15 mouse cellular contexts compared by ENCODE assay signal in the genomic region with DNA sequence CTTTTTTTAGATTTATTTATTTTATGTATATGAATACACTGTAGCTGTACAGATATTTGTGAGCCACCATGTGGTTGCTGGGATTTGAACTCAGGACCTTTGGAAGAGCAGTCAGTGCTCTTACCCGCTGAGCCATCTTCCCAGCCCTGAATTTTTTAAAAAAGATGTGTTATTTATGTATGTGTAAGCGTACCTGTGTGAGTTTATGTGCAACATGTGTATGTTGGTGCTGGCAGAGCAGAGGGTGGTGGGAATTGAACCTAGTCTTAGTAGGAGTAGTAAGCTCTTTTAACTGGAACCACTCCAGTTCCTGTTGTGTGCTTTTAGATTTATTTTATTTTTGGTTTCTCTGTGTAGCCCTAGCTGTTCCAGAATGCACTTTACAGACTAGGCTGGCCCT. TPM values are rescaled to one million over a fixed set of nuclear protein-coding genes. Genes with fewer than 3 reads are reported as not detected.
DNase-seq lines count a peak whose midpoint lies in the region; ATAC-seq and TF ChIP-seq lines count a peak whose summit lies in the region.
"Had no signal": no experiment of that assay in that cellular context is flagged by ENCODE, and none has a peak within 500 bp of the region (broad histone marks: within the 10 kb centered on the region; RNA-seq: fewer than 3 reads in every experiment).

No protein-coding gene starts in this region.

- peak; percentile 43 for DNase-seq in cerebellum, adult 9-10 months
- no peak for DNase-seq in cerebellum, adult 2 months
- no peak for DNase-seq in hindbrain, embryonic 14.5 days (ENCODE audit: low spot score)
- DNase-seq in hindbrain, embryonic 11.5 days (ENCODE audit: low spot score): no peak
- no peak for DNase-seq in stomach, postnatal 0 days (ENCODE audit: low spot score)
- DNase-seq in right cerebral cortex, adult 2 months (ENCODE audit: low spot score in 2 of 2): no peak
- no peak for DNase-seq in midbrain, postnatal 0 days (ENCODE audit: low spot score)
- DNase-seq: left cerebral cortex, postnatal 4 days; right cerebral cortex, postnatal 14 days had no signal

- TF ChIP-seq POLR2A in cerebellum, adult 2 months (IDR thresholded peaks at IDR 0.05; ENCODE audit: borderline replicate concordance, insufficient read depth, low read length): no peak

- H3K27ac ChIP-seq in cerebellum, adult 2 months (ENCODE audit: insufficient read depth, low read length): no peak overlapping the region
- H3K27ac ChIP-seq in hindbrain, embryonic 14.5 days: no peak overlapping the region
- no peak overlapping the region for H3K27ac ChIP-seq in hindbrain, embryonic 11.5 days (ENCODE audit: low read depth, low read length)
- H3K27ac ChIP-seq in stomach, embryonic 14.5 days (ENCODE audit: low read length): no peak overlapping the region
- no peak overlapping the region for H3K27ac ChIP-seq in stomach, postnatal 0 days (replicated peaks)
- no peak overlapping the region for H3K27ac ChIP-seq in midbrain, postnatal 0 days (ENCODE audit: low read depth, low read length)

- 98% methylated on average over 2 of the region's 2 CpGs for WGBS in cerebellum, adult 2 months
- WGBS in hindbrain, embryonic 14.5 days: 99% methylated on average over 2 of the region's 2 CpGs
- WGBS in hindbrain, embryonic 11.5 days: 90% methylated on average over 2 of the region's 2 CpGs
- WGBS in stomach, embryonic 14.5 days: 98% methylated on average over 2 of the region's 2 CpGs
- WGBS in stomach, postnatal 0 days: 99% methylated on average over 2 of the region's 2 CpGs
- WGBS in midbrain, postnatal 0 days: 97% methylated on average over 2 of the region's 2 CpGs

- H3K4me2 ChIP-seq in hindbrain, embryonic 14.5 days (replicated peaks): peak overlapping the region; percentile 72; the same call in 1 of the 2 replicates
- H3K4me2 ChIP-seq in hindbrain, embryonic 11.5 days (replicated peaks; ENCODE audit: low read depth, low read length): no peak overlapping the region
- H3K4me2 ChIP-seq in stomach, embryonic 14.5 days (replicated peaks; ENCODE audit: low read depth, low read length): peak overlapping the region; percentile 68; the same call in 1 of the 2 replicates
- H3K4me2 ChIP-seq in stomach, postnatal 0 days (replicated peaks; ENCODE audit: low read depth): no peak overlapping the region
- no peak overlapping the region for H3K4me2 ChIP-seq in midbrain, postnatal 0 days (ENCODE audit: low read depth, low read length, poor library complexity, severe bottlenecking)

- H3K4me1 ChIP-seq in cerebellum, adult 2 months (ENCODE audit: control insufficient read depth, insufficient read depth, low read length): peaks cover 5% of the 10 kb centered on the region; the same call in 1 of the 2 replicates
- H3K4me1 ChIP-seq in hindbrain, embryonic 14.5 days (replicated peaks; ENCODE audit: control insufficient read depth, insufficient read depth, low read length): peaks cover 19% of the 10 kb centered on the region
- no peaks in the 10 kb centered on the region for H3K4me1 ChIP-seq in hindbrain, embryonic 11.5 days (replicated peaks; ENCODE audit: control insufficient read depth, insufficient read depth, low read length)
- peaks cover 8% of the 10 kb centered on the region; the same call in 1 of the 2 replicates for H3K4me1 ChIP-seq in stomach, embryonic 14.5 days (ENCODE audit: control insufficient read depth, insufficient read depth, low read length)
- H3K4me1 ChIP-seq in stomach, postnatal 0 days (replicated peaks; ENCODE audit: control insufficient read depth, insufficient read depth): no peaks in the 10 kb centered on the region
- peaks cover 5% of the 10 kb centered on the region for H3K4me1 ChIP-seq in midbrain, postnatal 0 days (ENCODE audit: insufficient read depth, low read length)

- H3K27me3 ChIP-seq in cerebellum, adult 2 months (ENCODE audit: control insufficient read depth, insufficient read depth, low read length): no peaks in the 10 kb centered on the region
- H3K27me3 ChIP-seq in hindbrain, embryonic 14.5 days (ENCODE audit: control insufficient read depth, insufficient read depth, low read length): no peaks in the 10 kb centered on the region
- H3K27me3 ChIP-seq in hindbrain, embryonic 11.5 days (ENCODE audit: control insufficient read depth, insufficient read depth, low read length): no peaks in the 10 kb centered on the region
- no peaks in the 10 kb centered on the region for H3K27me3 ChIP-seq in stomach, embryonic 14.5 days (ENCODE audit: control insufficient read depth, insufficient read depth, low read length)
- H3K27me3 ChIP-seq in stomach, postnatal 0 days (ENCODE audit: control insufficient read depth, insufficient read depth, low read length): no peaks in the 10 kb centered on the region
- H3K27me3 ChIP-seq in midbrain, postnatal 0 days (ENCODE audit: insufficient read depth, low read length): no peaks in the 10 kb centered on the region

- H3K9ac ChIP-seq in hindbrain, embryonic 14.5 days: no peak overlapping the region
- no peak overlapping the region for H3K9ac ChIP-seq in hindbrain, embryonic 11.5 days (ENCODE audit: low read depth, low read length)
- H3K9ac ChIP-seq in stomach, embryonic 14.5 days (replicated peaks; ENCODE audit: low read depth, low read length): no peak overlapping the region
- no peak overlapping the region for H3K9ac ChIP-seq in stomach, postnatal 0 days (ENCODE audit: low read length)
- H3K9ac ChIP-seq in midbrain, postnatal 0 days (replicated peaks; ENCODE audit: low read length, poor library complexity, severe bottlenecking): no peak overlapping the region

- TF ChIP-seq EP300 in stomach, postnatal 0 days (optimal IDR thresholded peaks at IDR 0.05): no peak

- no peak for ATAC-seq in hindbrain, embryonic 14.5 days (ENCODE audit: low FRiP score)
- ATAC-seq in hindbrain, embryonic 11.5 days (ENCODE audit: low FRiP score): no peak
- ATAC-seq in stomach, embryonic 14.5 days (ENCODE audit: insufficient number of reproducible peaks, insufficient read depth, low FRiP score, low read depth): no peak
- ATAC-seq in stomach, postnatal 0 days (ENCODE audit: low FRiP score, low TSS enrichment): no peak
- ATAC-seq in midbrain, postnatal 0 days (ENCODE audit: low FRiP score): no peak
- ATAC-seq: activated CD4-positive, CD25-positive, alpha-beta regulatory T cell, adult 4 months had no signal

- peaks cover 40% of the 10 kb centered on the region for H3K36me3 ChIP-seq in hindbrain, embryonic 14.5 days (replicated peaks; ENCODE audit: control insufficient read depth, insufficient read depth)
- H3K36me3 ChIP-seq in hindbrain, embryonic 11.5 days (ENCODE audit: control insufficient read depth, insufficient read depth, low read length): no peaks in the 10 kb centered on the region
- peaks cover 25% of the 10 kb centered on the region for H3K36me3 ChIP-seq in stomach, embryonic 14.5 days (ENCODE audit: control insufficient read depth, insufficient read depth, low read length)
- H3K36me3 ChIP-seq in stomach, postnatal 0 days (ENCODE audit: control insufficient read depth, insufficient read depth, low read length): no peaks in the 10 kb centered on the region; the same call in 1 of the 2 replicates
- H3K36me3 ChIP-seq in midbrain, postnatal 0 days (ENCODE audit: insufficient read depth, low read length): peaks cover 8% of the 10 kb centered on the region; the same call in 1 of the 2 replicates

- H3K9me3 ChIP-seq in hindbrain, embryonic 14.5 days (ENCODE audit: control insufficient read depth, low read length): no peaks in the 10 kb centered on the region
- no peaks in the 10 kb centered on the region for H3K9me3 ChIP-seq in hindbrain, embryonic 11.5 days (ENCODE audit: control insufficient read depth, low read length)
- H3K9me3 ChIP-seq in stomach, embryonic 14.5 days (ENCODE audit: control insufficient read depth, low read depth, low read length): no peaks in the 10 kb centered on the region
- H3K9me3 ChIP-seq in stomach, postnatal 0 days (ENCODE audit: control insufficient read depth, low read length): no peaks in the 10 kb centered on the region
- H3K9me3 ChIP-seq in midbrain, postnatal 0 days (ENCODE audit: low read length): no peaks in the 10 kb centered on the region

- TF ChIP-seq CTCF in cerebellum, adult 2 months (IDR thresholded peaks at IDR 0.05; ENCODE audit: borderline replicate concordance, insufficient read depth, low read depth, low read length): no peak
- no peak for TF ChIP-seq CTCF in stomach, postnatal 0 days (IDR thresholded peaks at IDR 0.05; ENCODE audit: low read depth)
- no peak for TF ChIP-seq CTCF in midbrain, postnatal 0 days (IDR thresholded peaks at IDR 0.05)

- no peak overlapping the region for H3K4me3 ChIP-seq in cerebellum, adult 2 months (replicated peaks; ENCODE audit: insufficient read depth, low read depth, low read length)
- no peak overlapping the region for H3K4me3 ChIP-seq in hindbrain, embryonic 14.5 days (replicated peaks; ENCODE audit: low read length)
- H3K4me3 ChIP-seq in hindbrain, embryonic 11.5 days (ENCODE audit: low read depth, low read length): no peak overlapping the region
- peak overlapping the region; percentile 65; the same call in 1 of the 2 replicates for H3K4me3 ChIP-seq in stomach, embryonic 14.5 days (ENCODE audit: low read depth, low read length)
- no peak overlapping the region for H3K4me3 ChIP-seq in stomach, postnatal 0 days (ENCODE audit: low read depth, low read length)
- H3K4me3 ChIP-seq in midbrain, postnatal 0 days (ENCODE audit: low read depth, low read length): no peak overlapping the region

RNA-seq across cellular contexts. Expression of gene Rabepk, which starts 4.5 kb away (rescaled TPM):
- 43.2 and 46.8 TPM in 2 replicates for polyA plus RNA-seq in cerebellum, adult 2 months (2012; rRNA removed)
- polyA plus RNA-seq in hindbrain, embryonic 14.5 days (2014; fragmentation: Nextera tagmentation; extraction: Ambion mirVana): 24.8 and 26.1 TPM in 2 replicates
- polyA plus RNA-seq in hindbrain, embryonic 11.5 days (2014; fragmentation: Nextera tagmentation; extraction: Ambion mirVana): 33.2 and 36.0 TPM in 2 replicates
- 43.1 and 43.7 TPM in 2 replicates for polyA plus RNA-seq in stomach, embryonic 14.5 days (2014; fragmentation: Nextera tagmentation; extraction: Ambion mirVana)
- polyA plus RNA-seq in stomach, postnatal 0 days (2015; fragmentation: Nextera tagmentation; extraction: Ambion mirVana): 23.5 and 24.6 TPM in 2 replicates
- total RNA-seq in midbrain, postnatal 0 days (2014; rRNA removed): 14.3 and 19.2 TPM in 2 replicates
- polyA plus RNA-seq in midbrain, postnatal 0 days (2015; fragmentation: Nextera tagmentation; extraction: Ambion mirVana): 23.2 and 23.7 TPM in 2 replicates

RNA-seq across cellular contexts. Expression of gene Fbxw2, which starts 21.9 kb away (rescaled TPM):
- polyA plus RNA-seq in cerebellum, adult 2 months (2012; rRNA removed): 71.4 and 77.5 TPM in 2 replicates
- 73.8 and 83.7 TPM in 2 replicates for polyA plus RNA-seq in hindbrain, embryonic 14.5 days (2014; fragmentation: Nextera tagmentation; extraction: Ambion mirVana)
- 63.5 and 65.6 TPM in 2 replicates for polyA plus RNA-seq in hindbrain, embryonic 11.5 days (2014; fragmentation: Nextera tagmentation; extraction: Ambion mirVana)
- 69.8 and 75.7 TPM in 2 replicates for polyA plus RNA-seq in stomach, embryonic 14.5 days (2014; fragmentation: Nextera tagmentation; extraction: Ambion mirVana)
- 54.2 and 56.3 TPM in 2 replicates for polyA plus RNA-seq in stomach, postnatal 0 days (2015; fragmentation: Nextera tagmentation; extraction: Ambion mirVana)
- 124 and 133 TPM in 2 replicates for total RNA-seq in midbrain, postnatal 0 days (2014; rRNA removed)
- 115 and 122 TPM in 2 replicates for polyA plus RNA-seq in midbrain, postnatal 0 days (2015; fragmentation: Nextera tagmentation; extraction: Ambion mirVana)

RNA-seq across cellular contexts. Expression of gene Gm34653, which starts 28.6 kb away (rescaled TPM):
- not detected in 2 replicates for polyA plus RNA-seq in cerebellum, adult 2 months (2012; rRNA removed)
- not detected in 2 replicates for polyA plus RNA-seq in hindbrain, embryonic 14.5 days (2014; fragmentation: Nextera tagmentation; extraction: Ambion mirVana)
- 0.11 TPM in 1 of 2 replicates, not detected in the other for polyA plus RNA-seq in hindbrain, embryonic 11.5 days (2014; fragmentation: Nextera tagmentation; extraction: Ambion mirVana)
- polyA plus RNA-seq in stomach, embryonic 14.5 days (2014; fragmentation: Nextera tagmentation; extraction: Ambion mirVana): not detected in 2 replicates
- polyA plus RNA-seq in stomach, postnatal 0 days (2015; fragmentation: Nextera tagmentation; extraction: Ambion mirVana): not detected in 2 replicates
- 2.0 TPM in 1 of 2 replicates, not detected in the other for total RNA-seq in midbrain, postnatal 0 days (2014; rRNA removed)
- 0.12 TPM in 1 of 2 replicates, not detected in the other for polyA plus RNA-seq in midbrain, postnatal 0 days (2015; fragmentation: Nextera tagmentation; extraction: Ambion mirVana)
- total RNA-seq: heart, postnatal 25 days; left cerebral cortex, postnatal 4 days; megakaryocyte, adult 5-6 weeks had no signal
- polyA plus RNA-seq: activated CD4-positive, CD25-positive, alpha-beta regulatory T cell, adult 4 months; neural tube, embryonic 14.5 days; testis, adult 2 months had no signal

RNA-seq across cellular contexts. Expression of gene Hspa5, which starts 32.4 kb away (rescaled TPM):
- 226 and 249 TPM in 2 replicates for polyA plus RNA-seq in cerebellum, adult 2 months (2012; rRNA removed)
- 423 and 537 TPM in 2 replicates for polyA plus RNA-seq in hindbrain, embryonic 14.5 days (2014; fragmentation: Nextera tagmentation; extraction: Ambion mirVana)
- 838 and 881 TPM in 2 replicates for polyA plus RNA-seq in hindbrain, embryonic 11.5 days (2014; fragmentation: Nextera tagmentation; extraction: Ambion mirVana)
- 622 and 812 TPM in 2 replicates for polyA plus RNA-seq in stomach, embryonic 14.5 days (2014; fragmentation: Nextera tagmentation; extraction: Ambion mirVana)
- 767 and 830 TPM in 2 replicates for polyA plus RNA-seq in stomach, postnatal 0 days (2015; fragmentation: Nextera tagmentation; extraction: Ambion mirVana)
- 194 and 214 TPM in 2 replicates for total RNA-seq in midbrain, postnatal 0 days (2014; rRNA removed)
- 305 and 331 TPM in 2 replicates for polyA plus RNA-seq in midbrain, postnatal 0 days (2015; fragmentation: Nextera tagmentation; extraction: Ambion mirVana)

RNA-seq across cellular contexts. Expression of gene Gapvd1, which starts 49.1 kb away (rescaled TPM):
- 49.4 and 52.8 TPM in 2 replicates for polyA plus RNA-seq in cerebellum, adult 2 months (2012; rRNA removed)
- polyA plus RNA-seq in hindbrain, embryonic 14.5 days (2014; fragmentation: Nextera tagmentation; extraction: Ambion mirVana): 111 and 123 TPM in 2 replicates
- polyA plus RNA-seq in hindbrain, embryonic 11.5 days (2014; fragmentation: Nextera tagmentation; extraction: Ambion mirVana): 94.0 and 108 TPM in 2 replicates
- polyA plus RNA-seq in stomach, embryonic 14.5 days (2014; fragmentation: Nextera tagmentation; extraction: Ambion mirVana): 93.0 and 95.2 TPM in 2 replicates
- polyA plus RNA-seq in stomach, postnatal 0 days (2015; fragmentation: Nextera tagmentation; extraction: Ambion mirVana): 40.9 and 41.3 TPM in 2 replicates
- 89.2 and 107 TPM in 2 replicates for total RNA-seq in midbrain, postnatal 0 days (2014; rRNA removed)
- 74.4 and 87.9 TPM in 2 replicates for polyA plus RNA-seq in midbrain, postnatal 0 days (2015; fragmentation: Nextera tagmentation; extraction: Ambion mirVana)

Comparison
In these comparisons a context has a peak if more than half of its experiments do, and no peak if none do; other contexts are left out.
1. H3K4me2 ChIP-seq: peak in hindbrain, embryonic 14.5 days (single experiment) and stomach, embryonic 14.5 days (single experiment); none in hindbrain, embryonic 11.5 days (single experiment), stomach, postnatal 0 days (single experiment) and midbrain, postnatal 0 days (single experiment).